Mouse (Mus musculus): ENCODE results near the gene Sdk2. TPM values are rescaled to one million over a fixed set of nuclear protein-coding genes. Genes with fewer than 3 reads are reported as not detected.

Sdk2 gene
- total RNA-seq, 2 experiments from 2014 or later = 1.8 to 6.2 TPM

DNA sequence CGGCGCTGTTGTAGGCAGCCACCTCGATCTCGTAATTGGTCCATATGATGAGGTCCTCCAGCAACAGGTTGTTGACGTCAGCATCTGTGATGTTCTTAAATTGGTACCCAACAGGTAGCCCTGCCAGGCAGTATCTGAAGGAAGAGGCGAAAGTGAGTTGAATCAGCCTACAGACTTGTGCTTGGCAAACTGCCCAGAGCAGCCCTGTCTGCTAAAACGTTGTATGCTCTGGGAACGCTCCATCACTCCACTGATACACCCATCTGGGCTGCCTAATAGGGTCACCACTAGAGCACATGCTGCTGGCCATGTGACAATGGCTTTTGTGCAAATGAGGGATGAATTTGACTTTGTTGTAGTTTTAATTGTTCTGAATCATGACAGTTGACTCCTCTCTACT is 215.1 kb downstream of the Sdk2 start:
- DNase-seq (ENCODE audit: low spot score in 2 of 2) = no peak

DNA sequence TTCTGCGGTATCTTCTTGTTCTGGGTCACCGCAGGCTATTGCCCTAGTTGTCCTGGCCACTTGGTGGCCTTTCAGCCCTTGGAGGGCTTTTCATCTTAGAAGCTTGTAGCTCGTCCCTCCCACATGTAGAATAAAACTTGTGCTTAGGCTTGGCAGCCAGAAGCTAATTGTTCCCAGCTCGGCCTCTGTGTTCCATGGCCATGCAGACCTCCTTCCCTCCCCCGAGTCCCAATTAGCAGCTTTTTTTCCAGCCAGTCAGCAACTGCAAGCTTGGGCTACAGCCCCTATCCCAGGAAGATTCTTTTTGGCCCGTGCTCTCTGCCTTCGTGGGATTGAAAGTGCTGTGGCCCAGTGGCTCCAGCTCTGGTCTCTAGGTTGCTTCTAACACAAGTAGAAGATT is 217.5 kb downstream of the Sdk2 start:
- DNase-seq (ENCODE audit: low spot score in 2 of 2) = no peak

- no peak for DNase-seq (ENCODE audit: low spot score in 2 of 2)
These were observed 222.9 kb downstream of the Sdk2 start for GRCm38 (mm10) chr11:113843920-113844319.

DNA sequence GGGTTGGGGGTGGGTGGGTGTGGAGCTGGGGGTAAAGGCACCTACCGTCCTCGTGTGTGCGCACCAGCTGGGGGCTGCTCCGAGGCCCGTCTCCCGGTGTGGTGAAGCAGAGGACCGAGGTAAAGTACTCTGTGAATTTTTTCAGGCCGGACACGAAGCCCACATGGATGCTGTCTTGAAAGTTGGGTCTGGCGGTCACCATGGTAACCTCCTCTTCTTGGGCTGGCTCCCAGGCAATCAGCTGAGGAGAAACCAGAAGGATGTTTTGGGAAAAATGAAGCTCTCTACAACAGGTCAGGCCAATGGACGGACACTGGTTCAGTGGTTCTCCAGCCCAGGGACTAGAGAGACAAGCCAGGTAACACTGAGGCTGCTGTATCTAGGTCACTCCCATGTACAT is 224.0 kb downstream of the Sdk2 start:
- no peak for DNase-seq (ENCODE audit: low spot score in 2 of 2)

GRCm38 (mm10) chr11:113831608-113832007 is 235.2 kb downstream of the Sdk2 start:
- DNase-seq (ENCODE audit: low spot score in 2 of 2) = no peak

- no peak for DNase-seq (ENCODE audit: low spot score in 2 of 2)
These were observed 238.7 kb downstream of the Sdk2 start for GRCm38 (mm10) chr11:113828081-113828554.

- DNase-seq (ENCODE audit: low spot score in 2 of 2) = no peak
These were observed 246.8 kb downstream of the Sdk2 start for GRCm38 (mm10) chr11:113820005-113820404.

DNA sequence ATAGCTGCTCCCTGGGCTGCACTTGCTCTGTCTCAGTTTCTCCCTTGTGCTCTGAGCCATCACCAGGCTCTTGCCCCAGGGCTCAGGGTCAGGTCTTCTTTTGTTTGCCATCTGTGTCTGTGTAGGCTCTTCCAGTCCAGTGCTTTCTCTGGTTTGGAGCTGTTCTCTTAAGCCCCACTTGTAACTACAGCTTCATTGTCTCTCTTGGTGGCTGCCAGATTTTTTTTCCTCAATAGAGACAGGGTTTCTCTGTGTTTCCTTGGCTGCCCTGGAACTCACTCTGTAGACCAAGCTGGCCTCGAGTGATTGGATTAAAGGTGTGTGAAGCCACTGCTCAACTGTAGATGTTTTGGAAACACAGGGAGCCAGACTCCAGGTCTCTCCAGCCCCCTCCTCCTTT is 247.8 kb downstream of the Sdk2 start:
- DNase-seq (ENCODE audit: low spot score in 2 of 2) = no peak

- peak in 1 of 2 experiments; percentile 39 for DNase-seq (ENCODE audit: low spot score in 2 of 2)
These were observed 249.8 kb downstream of the Sdk2 start for GRCm38 (mm10) chr11:113816971-113817548.

GRCm38 (mm10) chr11:113816439-113816838 is 250.4 kb downstream of the Sdk2 start:
- no peak for DNase-seq (ENCODE audit: low spot score in 2 of 2)

DNA sequence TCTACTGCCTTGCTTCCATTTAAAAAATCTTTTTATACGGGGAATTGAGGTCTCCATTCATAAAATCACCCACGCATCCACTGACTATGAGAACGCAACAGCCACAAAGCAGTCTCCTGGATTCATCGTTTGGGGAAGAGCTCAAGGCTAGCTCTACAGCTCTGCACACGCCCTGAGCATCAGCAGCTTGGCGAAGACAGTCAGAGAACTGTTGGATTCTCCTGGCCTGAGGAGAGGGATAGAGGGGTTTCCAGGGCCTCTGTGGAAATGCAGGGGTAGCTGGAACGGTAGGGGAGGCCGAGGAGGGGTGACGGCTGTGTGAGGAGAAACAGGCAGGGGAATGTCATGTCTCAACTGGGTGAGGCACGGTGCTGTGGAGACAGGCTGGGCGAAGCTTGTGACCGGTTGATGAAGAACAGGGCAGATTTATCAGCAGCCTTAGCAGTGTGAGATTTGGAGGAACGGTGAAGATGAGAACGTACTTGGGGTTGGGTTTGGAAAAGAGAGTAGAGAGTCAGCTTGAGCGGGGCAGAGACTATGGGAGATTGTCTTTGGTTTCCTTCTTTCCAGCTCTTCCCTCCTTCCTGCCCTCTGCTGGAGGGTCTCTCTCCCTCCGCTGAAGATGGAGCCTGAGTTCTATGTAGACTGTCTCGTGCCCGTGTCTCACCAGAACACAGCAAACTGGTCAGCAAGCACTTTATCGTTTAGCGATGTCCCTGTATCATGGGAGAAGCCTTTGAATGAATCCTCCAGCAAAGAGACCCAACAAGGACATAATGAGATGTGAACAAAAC is 255.1 kb downstream of the Sdk2 start:
- no peak for DNase-seq (ENCODE audit: low spot score in 2 of 2)

GRCm38 (mm10) chr11:113810638-113811545 is 256.0 kb downstream of the Sdk2 start:
- peak; percentile 82 to 83 for DNase-seq (ENCODE audit: low spot score in 2 of 2)

GRCm38 (mm10) chr11:113807086-113807485 is 259.8 kb downstream of the Sdk2 start:
- DNase-seq (ENCODE audit: low spot score in 2 of 2) = no peak

GRCm38 (mm10) chr11:113806382-113807077 is 260.3 kb downstream of the Sdk2 start:
- no peak for DNase-seq (ENCODE audit: low spot score in 2 of 2)

- DNase-seq (ENCODE audit: low spot score in 2 of 2) = no peak
These were observed 260.9 kb downstream of the Sdk2 start for GRCm38 (mm10) chr11:113805974-113806373.

GRCm38 (mm10) chr11:113803321-113803941 is 263.4 kb downstream of the Sdk2 start:
- DNase-seq (ENCODE audit: low spot score in 2 of 2) = no peak

DNA sequence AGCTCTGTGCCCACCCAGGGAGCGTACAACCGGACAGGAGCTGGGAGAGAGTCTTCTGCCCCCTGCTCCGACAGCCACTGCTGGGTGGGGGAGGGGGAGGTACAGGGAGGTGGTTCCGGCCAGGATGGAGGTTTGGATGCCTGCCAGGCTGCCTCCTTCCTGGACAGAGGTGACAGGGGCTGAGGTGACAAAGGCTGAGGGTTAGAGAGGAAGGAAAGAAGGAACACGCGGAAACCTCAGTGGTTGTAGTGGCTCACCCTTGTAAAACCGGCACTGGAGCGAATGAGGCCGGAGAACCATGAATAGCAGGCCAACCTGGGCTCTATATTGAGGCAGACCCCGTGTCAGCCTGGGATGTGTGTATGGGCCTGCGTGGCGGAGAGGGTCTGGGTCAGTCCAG is 264.4 kb downstream of the Sdk2 start:
- peak in 1 of 2 experiments; percentile 69 for DNase-seq (ENCODE audit: low spot score in 2 of 2)

DNA sequence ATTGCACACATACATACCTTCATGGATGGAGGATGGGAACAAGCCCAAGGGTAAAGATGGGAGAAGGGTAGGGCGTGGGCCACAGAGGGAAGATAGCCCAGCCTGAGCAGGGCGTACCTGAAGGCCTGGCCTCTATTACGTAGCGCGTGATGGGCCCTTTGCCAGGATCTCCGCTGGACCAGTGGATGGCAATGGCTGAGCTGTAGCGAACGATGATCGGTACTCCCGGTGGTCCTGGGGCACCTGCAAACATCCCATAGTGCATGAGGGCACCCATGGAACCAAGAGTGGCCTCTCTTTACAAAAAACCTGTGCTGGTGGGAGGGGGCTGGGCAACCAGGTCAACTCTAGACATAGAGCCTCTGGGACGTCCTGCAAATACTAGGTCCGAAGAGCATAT is 266.8 kb downstream of the Sdk2 start:
- no peak for DNase-seq (ENCODE audit: low spot score in 2 of 2)

- DNase-seq (ENCODE audit: low spot score in 2 of 2) = no peak
These were observed 267.8 kb downstream of the Sdk2 start for GRCm38 (mm10) chr11:113799041-113799447.

- DNase-seq (ENCODE audit: low spot score in 2 of 2) = no peak
These were observed 268.8 kb downstream of the Sdk2 start for GRCm38 (mm10) chr11:113798011-113798410.

Measured in adrenal gland, adult 18-20 months (tissue).